Mouse (Mus musculus) megakaryocyte, adult 5-6 weeks (primary cell): ENCODE measurements around the gene Lmod2. TPM values are rescaled to one million over a fixed set of nuclear protein-coding genes. Genes with fewer than 3 reads are reported as not detected.

Experiments
- ATAC-seq: 2 replicates; pipeline ENCODE4 v1.8.0; 2016; ENCODE audit warnings: mild to moderate bottlenecking, inconsistent platforms; ENCODE audit not compliant: poor library complexity, severe bottlenecking
- total RNA-seq, 2 experiments: library from RNA; stranded (forward) in 1 of 2; stranded (reverse) in 1 of 2; fragments of 153-499, 151-499 nt in 1 of 2; fragments of 221-1000, 200-1000 nt in 1 of 2; gene quantifications; 2 replicates each; pipeline versions ENCODE4 v1.2.3 to v1.2.4; 2015 to 2017

The Lmod2 gene
- total RNA-seq (2015) (not detected in 2 replicates), total RNA-seq (2017) (not detected in 2 replicates)

DNA sequence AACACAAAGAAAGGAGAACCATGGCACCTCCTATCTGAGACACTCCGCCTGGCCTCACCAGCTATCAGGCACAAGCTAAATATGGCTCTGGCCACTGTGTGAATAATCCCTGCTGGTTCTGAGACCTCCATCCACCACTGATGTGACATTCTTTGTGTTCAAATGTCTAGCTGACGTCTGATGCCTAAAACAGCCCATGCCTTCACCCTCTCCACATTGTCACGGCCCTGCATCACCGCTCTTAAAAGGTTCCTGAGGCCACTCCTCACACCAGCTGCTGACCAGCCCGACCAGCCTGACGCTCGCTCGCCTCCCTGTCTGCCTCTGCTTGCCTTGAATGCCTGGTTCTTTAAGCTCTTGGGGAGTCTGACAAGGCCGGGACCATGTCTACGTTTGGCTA lies at the start of gene Lmod2:
TSS of gene Lmod2 (plus strand) at position 263 of the 400 bp plus-strand sequence.
- ATAC-seq: no peak

DNA sequence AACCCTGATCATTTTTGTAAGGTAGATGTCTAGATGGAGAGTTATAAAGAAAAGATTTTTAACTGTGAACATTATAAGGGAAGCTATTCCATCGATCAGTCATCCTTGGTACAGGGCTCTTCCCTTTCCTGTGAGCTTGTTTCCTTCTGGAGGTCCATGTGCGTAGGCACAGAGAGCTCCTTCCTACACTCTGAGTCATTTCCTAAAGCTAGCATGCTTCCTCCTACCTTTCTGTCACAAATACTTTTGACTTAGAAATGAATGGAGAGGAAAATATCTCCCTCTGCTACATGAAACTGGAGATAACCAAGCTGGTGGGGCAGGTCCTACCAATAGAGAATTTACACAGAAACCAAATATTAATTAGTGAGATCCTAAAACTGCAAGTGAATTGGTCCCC lies 47.8 kb upstream of the Lmod2 start:
- no peak for ATAC-seq

DNA sequence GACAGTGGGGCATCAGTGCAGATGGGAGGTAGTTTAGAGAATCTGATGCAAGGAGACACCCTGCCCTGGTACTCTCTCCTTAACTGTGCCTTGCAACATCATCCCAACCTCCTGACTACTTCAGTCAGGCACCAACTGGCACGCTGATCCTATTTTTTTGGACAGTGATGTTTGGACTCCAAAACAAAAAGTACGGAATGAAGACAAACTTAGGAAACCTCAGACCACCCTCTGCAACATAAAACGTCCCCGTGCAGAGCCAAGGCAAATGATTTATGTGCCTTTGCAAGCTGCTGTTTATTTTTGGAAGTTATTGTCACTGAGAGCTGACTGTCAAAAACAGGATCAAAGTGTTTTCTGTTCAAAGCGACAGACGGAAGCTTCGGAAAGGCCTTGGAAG lies 45.5 kb upstream of the Lmod2 start:
- ATAC-seq: no peak

DNA sequence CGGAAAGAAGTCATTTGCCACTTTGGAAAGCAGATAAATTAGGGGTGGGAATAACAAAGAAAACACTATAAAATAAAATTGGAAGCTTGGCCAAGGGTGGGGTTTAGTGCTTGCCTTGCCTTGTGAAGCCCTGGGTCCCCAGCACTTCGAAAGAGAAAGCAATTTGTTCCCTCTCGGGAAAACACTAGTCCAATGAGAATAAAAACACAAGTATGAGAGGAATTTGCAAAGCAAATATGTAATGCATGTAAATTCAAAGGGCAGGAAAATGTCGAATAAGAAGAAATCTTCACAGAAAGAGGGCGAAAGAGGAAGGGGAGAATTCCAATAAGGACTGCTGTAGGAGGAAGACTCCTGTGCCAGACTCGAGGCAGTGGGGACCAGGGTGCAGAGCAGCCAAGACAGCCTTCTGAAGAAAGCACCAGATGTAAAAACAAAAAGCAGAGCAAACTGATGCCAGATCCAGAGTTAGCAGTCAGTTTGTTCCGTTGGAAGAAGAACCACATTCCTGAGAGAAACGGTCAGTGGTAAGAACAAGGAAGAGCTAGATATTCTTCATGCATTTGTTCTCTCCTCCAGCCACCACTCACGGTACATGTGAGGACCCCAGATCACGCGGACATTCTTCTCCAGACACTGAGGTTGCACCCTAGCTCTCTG lies 43.0 kb upstream of the Lmod2 start:
- no peak for ATAC-seq

DNA sequence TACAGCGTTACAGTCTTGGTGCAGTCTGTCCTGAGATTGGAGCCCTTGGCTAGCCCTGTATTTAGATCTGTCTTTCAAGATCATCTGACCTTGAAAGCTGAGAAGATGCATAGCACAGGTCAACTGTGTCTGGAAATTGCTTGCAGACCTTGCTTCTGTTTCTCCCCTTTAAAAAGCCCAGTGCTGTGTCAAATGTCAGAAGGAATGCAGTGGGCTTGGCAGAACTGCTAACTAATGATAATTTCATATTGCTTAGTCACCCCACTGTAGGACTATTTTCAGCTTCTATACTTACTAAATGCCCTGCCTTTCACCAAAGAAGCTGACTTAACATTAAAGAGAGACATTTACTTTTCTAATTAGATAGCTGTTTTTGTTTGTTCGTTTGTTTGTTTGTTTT lies 42.1 kb upstream of the Lmod2 start:
- no peak for ATAC-seq

DNA sequence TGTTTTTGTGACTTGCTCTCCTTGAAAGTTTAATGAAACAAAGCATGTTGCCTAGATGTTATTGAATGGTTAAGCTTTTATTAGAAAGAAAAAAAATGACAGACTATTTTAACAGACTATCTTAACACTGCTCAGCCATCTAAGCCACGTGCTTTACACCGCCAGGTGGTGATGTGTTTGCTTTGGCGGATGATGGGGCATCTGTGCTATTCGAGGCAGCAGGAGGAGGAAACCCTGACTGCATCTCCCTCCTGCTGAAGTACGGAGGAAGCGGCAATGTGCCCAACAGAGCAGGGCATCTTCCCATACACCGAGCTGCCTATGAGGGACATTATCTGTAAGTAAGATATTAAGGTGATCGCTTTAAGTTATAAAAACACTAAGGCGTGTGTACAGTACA lies 33.5 kb upstream of the Lmod2 start:
- ATAC-seq: no peak

DNA sequence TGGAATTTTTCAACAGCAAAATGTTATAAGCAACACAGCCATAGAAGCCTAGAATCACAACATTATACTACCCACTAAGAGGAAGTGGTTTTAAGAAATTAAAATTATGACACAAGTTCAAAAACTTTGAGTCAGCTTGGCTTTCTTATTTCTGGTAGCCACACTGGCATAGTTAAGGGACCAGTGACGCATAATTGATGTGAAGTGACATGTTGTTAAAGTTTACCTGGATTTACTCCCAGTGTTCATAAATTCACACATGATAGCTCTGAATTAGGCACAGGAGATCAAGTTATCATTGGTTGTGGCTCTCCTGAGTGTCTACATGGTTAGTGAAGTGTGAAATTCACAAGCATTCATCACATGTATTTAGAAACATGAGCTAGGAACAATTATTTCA lies 32.7 kb upstream of the Lmod2 start:
- ATAC-seq: no peak

DNA sequence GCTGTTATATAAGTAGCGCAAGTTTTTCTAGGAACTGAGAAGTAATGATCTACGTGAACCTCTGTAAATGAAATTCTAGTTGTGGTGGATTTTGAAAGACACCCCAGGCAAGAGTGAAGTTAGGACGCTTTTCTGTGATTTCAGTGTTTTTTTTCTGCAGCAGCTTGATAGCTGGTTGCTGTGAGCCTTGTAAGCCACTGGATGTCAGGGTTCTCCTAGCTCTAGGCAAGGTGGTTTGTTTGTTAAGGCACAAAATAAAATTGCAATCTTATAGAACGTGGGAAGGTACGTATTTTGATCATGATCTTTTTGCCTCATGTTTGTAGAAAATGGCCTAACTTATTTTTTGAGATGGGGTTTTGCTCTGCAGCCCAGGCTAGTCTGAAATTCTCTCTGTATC lies 28.6 kb upstream of the Lmod2 start:
- ATAC-seq: no peak

DNA sequence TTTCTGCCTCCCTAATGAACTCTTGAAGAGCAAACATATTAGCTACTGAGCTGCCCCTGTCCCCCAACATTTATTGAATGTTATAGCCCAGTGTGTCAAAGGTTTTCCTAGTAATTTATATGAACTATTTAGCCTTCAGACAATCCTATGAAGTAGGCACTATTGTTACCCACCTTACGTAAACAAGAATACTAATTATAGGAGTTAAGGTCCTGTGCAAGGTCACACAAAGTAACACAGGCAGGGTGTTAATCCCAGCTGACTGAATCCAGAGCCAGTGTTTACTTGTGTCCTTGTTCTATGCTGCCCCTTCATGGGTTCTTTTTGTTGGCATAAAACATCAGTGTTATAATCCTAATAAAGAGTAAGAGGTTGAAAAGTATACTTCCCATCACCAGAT lies 27.9 kb upstream of the Lmod2 start:
- no peak for ATAC-seq

DNA sequence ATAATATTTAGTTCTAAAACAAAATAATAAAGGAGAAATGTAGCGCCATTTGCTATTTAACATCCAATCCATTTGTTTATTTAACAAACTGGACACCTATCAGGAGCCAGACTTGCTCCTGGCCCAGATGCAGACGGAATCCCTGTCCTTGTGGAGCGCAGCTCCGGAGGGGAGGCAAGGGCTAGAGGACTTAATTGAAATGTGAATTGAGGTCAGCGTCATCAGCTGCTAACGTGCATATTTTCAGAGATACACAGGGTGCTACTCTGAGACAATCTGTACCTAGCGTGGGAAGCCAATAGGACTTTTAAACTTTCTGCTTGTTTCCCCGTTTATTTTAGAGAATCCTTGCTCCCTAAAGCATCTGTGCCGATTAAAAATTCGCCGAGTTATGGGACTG lies 27.3 kb upstream of the Lmod2 start:
- no peak for ATAC-seq

DNA sequence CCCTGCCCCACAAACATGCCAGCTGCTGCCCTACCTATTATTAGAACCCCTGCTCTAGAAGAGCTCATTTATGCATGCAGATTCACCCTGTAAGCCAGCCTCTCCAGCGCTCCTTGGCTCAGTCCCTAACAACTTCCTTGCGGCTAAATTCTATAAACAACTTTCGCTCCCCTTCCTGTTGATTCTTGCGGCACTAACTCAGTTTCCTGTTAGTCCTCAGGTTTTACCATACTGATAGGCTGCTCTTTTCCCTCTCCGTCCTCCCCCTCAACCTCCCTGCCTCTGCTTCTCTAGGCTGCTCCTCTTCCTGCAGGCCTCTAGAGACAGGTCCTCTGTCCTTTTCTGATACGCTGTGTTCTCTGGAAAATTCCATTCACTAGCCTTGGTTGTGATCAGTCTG lies 26.4 kb upstream of the Lmod2 start:
- ATAC-seq: no peak

DNA sequence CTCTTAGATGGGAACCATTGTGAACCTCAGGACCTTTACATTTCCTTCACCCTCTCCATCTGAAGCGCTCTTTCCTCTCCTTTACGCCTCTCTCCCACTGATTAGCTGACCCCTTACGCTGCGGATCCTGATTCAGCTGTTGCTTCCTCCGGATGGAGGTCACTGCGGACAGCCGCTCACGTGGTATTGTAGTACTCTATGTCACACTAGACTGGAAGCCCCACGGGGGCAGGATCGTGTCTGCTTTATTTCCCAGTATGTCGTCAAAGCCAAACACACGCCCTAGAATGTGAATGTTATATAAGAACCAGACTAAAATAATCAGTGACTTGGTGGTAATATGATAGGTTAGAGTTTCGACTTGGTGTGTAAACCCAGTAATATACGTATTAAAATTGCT lies 25.1 kb upstream of the Lmod2 start:
- no peak for ATAC-seq

DNA sequence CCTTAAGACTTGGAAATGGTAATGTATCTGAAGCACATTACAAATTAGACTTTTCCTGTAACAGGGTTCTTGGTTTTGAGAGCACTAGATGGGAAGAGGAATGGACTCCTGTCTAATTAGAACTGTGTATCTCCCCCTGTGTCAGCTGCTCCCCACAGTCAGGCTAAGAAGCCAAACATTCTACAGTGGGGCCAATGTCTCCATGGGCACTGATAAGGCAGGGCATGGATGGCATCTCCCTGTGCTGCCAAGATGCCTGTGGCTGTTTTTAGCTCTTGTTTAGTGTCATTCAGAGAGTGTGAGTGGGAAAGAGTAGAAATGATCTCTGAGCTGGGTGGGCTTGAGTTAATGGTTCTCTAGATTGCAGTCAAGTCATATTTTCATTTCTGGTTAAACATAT lies 24.2 kb upstream of the Lmod2 start:
- no peak for ATAC-seq

DNA sequence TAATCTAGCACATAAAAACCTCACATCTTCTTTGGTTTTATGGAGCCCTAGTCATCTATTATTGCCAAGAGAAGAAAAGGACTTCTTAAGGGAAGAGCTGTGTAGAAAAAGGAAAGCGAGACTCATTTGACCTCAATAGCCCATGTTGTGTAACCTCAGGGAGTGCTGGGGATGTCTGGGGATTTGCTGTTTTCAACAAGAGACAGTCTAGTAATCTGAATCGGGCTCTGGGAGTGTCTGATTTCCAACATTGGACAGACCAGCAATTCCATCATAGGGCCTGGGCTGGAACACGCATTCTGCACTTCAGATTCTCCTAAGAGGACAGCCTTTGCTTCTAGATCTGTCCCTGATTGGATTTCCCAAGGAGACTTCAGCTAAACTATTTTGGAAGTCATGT lies 14.1 kb upstream of the Lmod2 start:
- no peak for ATAC-seq

DNA sequence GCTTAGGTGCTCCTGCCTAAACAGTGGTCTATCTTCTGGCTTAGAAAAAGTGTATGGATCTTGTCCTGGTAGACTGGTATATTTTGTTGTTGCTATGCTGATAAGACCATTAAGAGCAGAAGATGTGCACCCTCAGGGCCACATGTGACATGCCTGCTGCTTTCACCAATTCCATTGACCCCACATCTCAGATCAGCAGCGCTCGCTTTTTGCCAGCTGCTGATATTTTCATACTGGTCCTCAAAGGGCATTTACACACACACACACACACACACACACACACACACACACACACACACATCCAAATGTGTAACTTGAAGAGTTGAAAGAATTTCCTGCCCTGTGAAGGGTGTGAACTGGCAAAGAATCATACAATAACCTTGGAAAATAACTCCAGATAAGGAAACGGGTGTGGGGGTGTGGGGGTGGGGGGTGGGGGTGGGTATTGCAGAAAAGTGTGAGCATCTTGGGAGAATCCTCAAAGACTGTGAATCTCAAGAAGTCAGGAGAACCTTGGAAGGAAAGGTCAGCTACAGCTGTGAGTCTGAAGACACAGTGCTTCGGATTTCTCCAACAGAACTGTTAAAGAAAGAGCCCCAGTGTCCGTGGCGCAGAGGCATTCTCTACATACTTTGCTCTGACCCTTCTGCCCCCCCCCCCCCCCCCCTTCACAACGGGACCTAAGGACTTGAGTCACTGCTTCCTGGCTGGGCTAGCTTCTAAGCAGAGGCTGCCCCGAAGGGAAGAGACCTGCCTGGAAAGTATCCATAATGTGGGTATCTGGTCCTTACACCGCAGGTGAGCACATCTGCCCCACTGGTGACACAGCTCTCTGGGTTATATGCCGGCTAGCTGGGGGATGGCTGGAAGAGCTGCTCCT lies 11.9 kb upstream of the Lmod2 start:
- ATAC-seq: no peak

DNA sequence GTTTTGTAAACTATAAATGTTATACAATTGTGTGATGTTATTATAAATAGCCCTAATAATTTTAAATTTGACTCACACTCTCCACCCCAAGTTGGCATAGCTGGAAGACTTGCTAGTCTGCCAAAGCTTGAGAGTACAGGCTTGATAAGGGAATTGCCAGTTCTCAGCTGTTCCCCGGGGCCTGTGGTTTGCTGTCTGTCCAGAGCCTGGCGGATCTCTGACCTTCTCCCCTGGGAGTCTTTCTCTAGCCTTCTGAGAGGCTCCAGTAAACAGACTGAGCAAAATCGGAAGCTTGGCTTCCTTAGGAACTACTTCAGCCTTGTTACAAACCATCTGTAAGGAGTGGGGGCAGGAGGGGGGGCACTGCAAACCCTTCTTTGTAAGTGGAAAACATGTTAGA lies 10.7 kb upstream of the Lmod2 start:
- ATAC-seq: no peak

DNA sequence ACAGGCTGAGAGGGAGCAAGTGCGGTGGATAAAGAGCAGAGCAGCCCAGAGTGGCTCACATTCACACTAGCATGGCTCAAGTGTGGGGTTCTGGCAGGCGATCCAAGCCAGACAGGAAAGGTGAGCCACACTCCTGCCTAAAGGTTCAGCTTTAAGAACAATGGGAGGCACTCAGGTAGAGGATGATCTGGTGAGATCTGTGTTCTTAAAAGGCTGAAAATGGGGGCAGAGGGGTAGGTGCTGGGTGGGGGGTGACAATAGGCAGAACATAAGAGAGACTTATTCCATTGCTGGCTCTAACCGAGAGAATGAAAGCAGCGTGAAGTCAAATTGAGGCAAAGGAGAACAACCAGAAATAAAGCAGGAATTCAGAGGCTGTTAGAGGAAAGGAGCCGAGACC lies 7.3 kb upstream of the Lmod2 start:
- ATAC-seq: no peak

DNA sequence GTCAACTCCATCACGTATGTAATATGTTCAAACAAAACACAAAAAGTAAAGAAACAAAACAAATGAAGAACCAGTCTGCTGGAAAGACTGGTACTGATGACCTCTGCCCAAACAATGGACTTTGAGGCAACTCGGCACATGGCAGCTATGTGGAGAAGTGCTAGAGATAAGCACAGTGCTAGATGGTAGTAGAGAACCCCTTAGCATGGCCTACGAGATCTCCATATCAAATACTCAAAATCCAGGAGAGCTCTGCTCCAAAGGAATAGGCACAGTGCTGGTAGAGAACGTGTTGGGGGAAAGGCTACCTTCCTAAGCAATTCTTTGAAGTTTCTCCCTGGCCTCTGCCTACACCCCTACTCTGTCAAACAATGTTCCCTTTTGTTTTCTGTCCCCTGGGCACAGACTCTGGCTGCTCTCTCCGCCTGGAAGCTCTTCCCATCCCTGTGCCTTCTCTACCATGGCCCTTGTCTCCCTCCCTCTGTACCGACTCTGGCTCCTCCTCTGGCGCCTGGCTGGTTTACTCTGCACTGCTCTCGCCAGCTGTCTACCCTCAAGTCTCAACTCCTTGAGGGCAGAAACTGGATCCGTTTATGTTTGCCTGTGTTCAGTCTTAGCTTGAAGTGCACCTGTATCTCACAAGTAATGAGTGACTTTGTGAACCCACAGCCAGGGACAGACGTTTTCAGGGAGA lies 5.9 kb upstream of the Lmod2 start:
- ATAC-seq: no peak

DNA sequence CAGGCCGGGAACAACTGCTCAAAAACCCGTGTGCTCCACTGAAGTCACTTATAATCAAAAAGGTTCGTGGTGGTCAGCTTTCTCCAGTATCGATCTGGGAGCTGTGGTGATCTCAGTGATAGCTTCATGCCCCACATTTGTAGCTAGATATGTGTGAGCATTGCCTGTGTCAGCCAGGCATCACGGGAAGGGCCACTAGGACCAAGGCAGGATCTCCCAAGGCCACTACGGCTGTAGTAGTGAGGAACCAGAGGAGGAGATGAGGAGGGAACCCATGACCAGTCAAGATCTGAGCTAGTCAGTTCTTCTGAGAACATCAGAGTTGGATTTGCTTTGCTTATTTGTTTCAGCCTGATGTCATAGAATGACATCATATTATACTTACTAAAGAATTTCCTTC lies 1.6 kb downstream of the Lmod2 start:
- no peak for ATAC-seq

DNA sequence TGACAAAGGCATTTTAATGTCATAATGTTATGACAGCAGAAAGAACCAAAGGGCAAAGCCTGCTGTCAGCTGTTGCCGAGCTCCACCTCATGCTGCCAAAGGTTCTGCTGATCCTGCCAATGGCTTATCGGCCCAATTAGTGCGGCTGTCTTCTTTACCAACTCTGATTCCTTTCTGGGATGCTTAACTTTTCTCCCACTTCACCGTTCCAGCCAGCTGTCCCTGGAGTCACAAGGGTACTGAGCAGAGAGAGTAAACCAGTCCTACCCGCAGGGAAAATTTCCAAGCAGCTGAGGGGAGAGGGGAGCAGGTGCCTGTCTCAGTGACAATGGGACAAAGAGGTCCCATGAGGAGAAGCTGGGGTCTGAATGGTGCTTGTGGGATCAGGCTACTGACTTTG lies 2.1 kb downstream of the Lmod2 start:
- ATAC-seq: no peak

DNA sequence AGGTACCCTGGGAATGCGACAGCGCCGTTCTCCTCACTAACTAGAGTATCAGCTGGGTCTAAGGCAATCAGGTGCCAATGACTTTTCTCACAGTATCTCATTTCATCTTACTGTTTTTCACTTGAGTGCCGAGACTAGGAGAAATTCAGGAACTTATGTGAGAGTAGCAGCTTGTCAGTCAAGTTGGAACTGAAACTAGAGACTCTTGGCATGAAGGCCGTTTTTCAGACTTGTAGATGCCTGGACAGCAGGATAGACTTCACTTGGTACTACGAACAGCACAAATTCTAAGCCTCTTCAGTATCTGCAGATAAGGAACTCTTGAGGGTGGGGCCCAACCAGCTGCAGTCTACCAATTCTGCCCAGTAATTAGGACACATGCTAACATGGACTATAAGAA lies 2.6 kb downstream of the Lmod2 start:
- ATAC-seq: no peak

DNA sequence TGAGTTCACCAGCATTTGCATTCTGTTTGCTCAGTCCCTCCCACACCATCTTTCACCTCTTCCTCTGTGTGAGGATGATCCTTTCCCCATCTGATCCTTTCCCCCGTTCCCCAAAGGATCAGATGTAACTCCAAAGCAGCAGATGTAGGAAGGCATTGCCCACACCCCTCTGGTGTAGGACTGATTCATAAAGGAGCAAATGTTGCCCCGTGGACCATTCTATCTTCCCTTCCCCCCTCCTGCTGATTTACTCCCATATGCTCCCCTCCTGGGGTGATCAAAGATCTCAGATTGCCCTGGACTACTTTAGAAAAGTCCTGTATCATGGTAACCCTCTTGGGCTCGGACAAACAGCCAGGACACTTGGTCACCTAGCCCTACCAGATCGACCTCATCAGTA lies 3.2 kb downstream of the Lmod2 start:
- no peak for ATAC-seq
